Mouse (Mus musculus) effector memory CD4-positive, alpha-beta T cell, adult 7 months (primary cell): ENCODE measurements around the gene Olfr1241. TPM values are rescaled to one million over a fixed set of nuclear protein-coding genes. Genes with fewer than 3 reads are reported as not detected.

Experiments used
- polyA plus RNA-seq: library from polyadenylated mRNA; unstranded; fragments of 100-300 nt; shearing (Covaris generic); gene quantifications from one replicate; pipeline ENCODE4 v1.2.1, GENCODE M21; 2017

Gene Olfr1241
- polyA plus RNA-seq, result not detected

GRCm38 (mm10) chr2:89487026-89487425 is at the start of gene Olfr1241:
Olfr1241 (minus strand) TSS chr2:89487126.

GRCm38 (mm10) chr2:89531387-89531786 is 44.5 kb upstream of the Olfr1241 start, which contains the start of gene Olfr1243:
Olfr1243 (minus strand) TSS chr2:89531487.

GRCm38 (mm10) chr2:89498235-89498634 is 11.3 kb upstream of the Olfr1241 start, which contains the start of gene Olfr1242:
Olfr1242 (minus strand) TSS chr2:89498335.

GRCm38 (mm10) chr2:89442900-89443299 is 44.0 kb downstream of the Olfr1241 start, which contains the start of gene Olfr1240:
Olfr1240 (minus strand) TSS chr2:89443000.

Other genes with a start within 250 kb of the Olfr1241 start
- not detected for gene Olfr1228, start 233.1 kb downstream of the Olfr1241 start, polyA plus RNA-seq
- not detected for gene Olfr1229, start 199.1 kb downstream of the Olfr1241 start, polyA plus RNA-seq
- not detected for gene Olfr1230, start 189.9 kb downstream of the Olfr1241 start, polyA plus RNA-seq
- not detected for gene Olfr1231, start 180.1 kb downstream of the Olfr1241 start, polyA plus RNA-seq
- gene Olfr1232, start 157.5 kb downstream of the Olfr1241 start, polyA plus RNA-seq, result not detected
- gene Olfr1233, start 144.7 kb downstream of the Olfr1241 start, polyA plus RNA-seq, result 0.11 TPM
- not detected for gene Olfr1234, start 122.3 kb downstream of the Olfr1241 start, polyA plus RNA-seq
- gene Olfr1238, start 77.5 kb downstream of the Olfr1241 start, polyA plus RNA-seq, result not detected
- not detected for gene Olfr1239, start 66.7 kb downstream of the Olfr1241 start, polyA plus RNA-seq
- not detected for gene Olfr1240, start 44.1 kb downstream of the Olfr1241 start, polyA plus RNA-seq
- not detected for gene Olfr1242, start 11.2 kb upstream of the Olfr1241 start, polyA plus RNA-seq
- not detected for gene Olfr1243, start 44.4 kb upstream of the Olfr1241 start, polyA plus RNA-seq
- not detected for gene Olfr1245, start 91.3 kb upstream of the Olfr1241 start, polyA plus RNA-seq
- gene Olfr1246, start 106.0 kb upstream of the Olfr1241 start, polyA plus RNA-seq, result not detected
- not detected for gene Olfr1247, start 127.0 kb upstream of the Olfr1241 start, polyA plus RNA-seq
- not detected for gene Olfr1248, start 131.1 kb upstream of the Olfr1241 start, polyA plus RNA-seq
- gene Olfr1249, start 147.9 kb upstream of the Olfr1241 start, polyA plus RNA-seq, result not detected
- not detected for gene Olfr1250, start 174.3 kb upstream of the Olfr1241 start, polyA plus RNA-seq
- gene Olfr1251, start 184.8 kb upstream of the Olfr1241 start, polyA plus RNA-seq, result not detected
- gene Olfr1252, start 237.9 kb upstream of the Olfr1241 start, polyA plus RNA-seq, result not detected